Mouse (Mus musculus): ENCODE data around the gene Flt3l. TPM values are rescaled to one million over a fixed set of nuclear protein-coding genes. Genes with fewer than 3 reads are reported as not detected.
A peak's percentile ranks its signal among the peaks of the same experiment; 100 is the strongest.

Flt3l gene
- polyA plus RNA-seq, 1 experiment from 2014 or later, result 2.2 TPM

DNA sequence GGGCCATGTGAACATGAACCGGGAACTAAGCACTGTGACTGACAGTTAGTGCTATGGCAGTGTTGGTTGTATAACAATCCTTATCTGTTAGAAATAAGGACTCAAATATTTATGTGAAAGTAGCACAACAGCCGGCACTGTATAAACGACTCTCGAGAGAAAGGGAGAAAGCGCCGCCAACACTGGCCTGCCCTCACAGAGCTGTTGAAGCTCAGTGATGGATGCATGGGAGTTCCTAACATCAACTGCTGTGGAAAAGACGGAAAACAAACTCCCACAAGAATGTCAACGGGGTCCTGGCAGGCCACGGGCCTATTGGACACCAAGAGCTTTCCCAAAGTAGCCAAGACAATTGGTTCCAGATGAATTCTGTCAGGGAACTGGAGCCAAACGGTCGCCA, 15.1 kb upstream of the Flt3l start:
- Histone ChIP-seq H3K27ac (ENCODE audit: low read length) (no peak overlapping the region), H3K36me3 (ENCODE audit: control insufficient read depth, insufficient read depth, low read length) (no peaks in the 10 kb centered on the region), H3K4me2 (ENCODE audit: low read length) (no peak overlapping the region), H3K27me3 (ENCODE audit: control insufficient read depth, insufficient read depth, low read depth, low read length) (no peaks in the 10 kb centered on the region), H3K4me1 (ENCODE audit: control insufficient read depth, insufficient read depth, low read length) (peaks cover 13% of the 10 kb centered on the region), H3K4me3 (ENCODE audit: low read depth, low read length) (no peak overlapping the region), H3K9ac (ENCODE audit: low read depth, low read length) (no peak overlapping the region), H3K9me3 (replicated peaks; ENCODE audit: control insufficient read depth, low read length, poor library complexity, severe bottlenecking) (no peaks in the 10 kb centered on the region)
- no peak for ATAC-seq
- 72% methylated on average over 11 of the region's 11 CpGs for WGBS

- ATAC-seq, result no peak
- no peak overlapping the region for H3K27ac ChIP-seq (ENCODE audit: low read length)
- 0 out of 2 replicates have a peak overlapping the region, but pooled peaks have one; percentile 7 for H3K9ac ChIP-seq (ENCODE audit: low read depth, low read length)
- WGBS, result 64% methylated on average over 4 of the region's 4 CpGs
- no peak overlapping the region for H3K4me3 ChIP-seq (ENCODE audit: low read depth, low read length)
- H3K27me3 ChIP-seq (ENCODE audit: control insufficient read depth, insufficient read depth, low read depth, low read length), result no peaks in the 10 kb centered on the region
- H3K9me3 ChIP-seq (replicated peaks; ENCODE audit: control insufficient read depth, low read length, poor library complexity, severe bottlenecking), result no peaks in the 10 kb centered on the region
- 0 out of 2 replicates have a peak, but pooled peaks cover 2% of the 10 kb centered on the region for H3K36me3 ChIP-seq (ENCODE audit: control insufficient read depth, insufficient read depth, low read length)
- H3K4me2 ChIP-seq (ENCODE audit: low read length), result no peak overlapping the region
- peaks cover 11% of the 10 kb centered on the region for H3K4me1 ChIP-seq (ENCODE audit: control insufficient read depth, insufficient read depth, low read length)
These were observed 14.1 kb upstream of the Flt3l start for GRCm38 (mm10) chr7:45150321-45150720.

- Histone ChIP-seq H3K4me2 (ENCODE audit: low read length) (no peak overlapping the region), H3K4me3 (ENCODE audit: low read depth, low read length) (no peak overlapping the region), H3K9ac (ENCODE audit: low read depth, low read length) (no peak overlapping the region), H3K36me3 (ENCODE audit: control insufficient read depth, insufficient read depth, low read length) (0 out of 2 replicates have a peak, but pooled peaks cover 2% of the 10 kb centered on the region), H3K4me1 (ENCODE audit: control insufficient read depth, insufficient read depth, low read length) (peaks cover 6% of the 10 kb centered on the region), H3K9me3 (replicated peaks; ENCODE audit: control insufficient read depth, low read length, poor library complexity, severe bottlenecking) (no peaks in the 10 kb centered on the region), H3K27ac (ENCODE audit: low read length) (no peak overlapping the region), H3K27me3 (ENCODE audit: control insufficient read depth, insufficient read depth, low read depth, low read length) (no peaks in the 10 kb centered on the region)
- ATAC-seq, result no peak
- WGBS, result 26% methylated on average over 6 of the region's 6 CpGs
These were observed 13.3 kb upstream of the Flt3l start for GRCm38 (mm10) chr7:45149545-45149944.

DNA sequence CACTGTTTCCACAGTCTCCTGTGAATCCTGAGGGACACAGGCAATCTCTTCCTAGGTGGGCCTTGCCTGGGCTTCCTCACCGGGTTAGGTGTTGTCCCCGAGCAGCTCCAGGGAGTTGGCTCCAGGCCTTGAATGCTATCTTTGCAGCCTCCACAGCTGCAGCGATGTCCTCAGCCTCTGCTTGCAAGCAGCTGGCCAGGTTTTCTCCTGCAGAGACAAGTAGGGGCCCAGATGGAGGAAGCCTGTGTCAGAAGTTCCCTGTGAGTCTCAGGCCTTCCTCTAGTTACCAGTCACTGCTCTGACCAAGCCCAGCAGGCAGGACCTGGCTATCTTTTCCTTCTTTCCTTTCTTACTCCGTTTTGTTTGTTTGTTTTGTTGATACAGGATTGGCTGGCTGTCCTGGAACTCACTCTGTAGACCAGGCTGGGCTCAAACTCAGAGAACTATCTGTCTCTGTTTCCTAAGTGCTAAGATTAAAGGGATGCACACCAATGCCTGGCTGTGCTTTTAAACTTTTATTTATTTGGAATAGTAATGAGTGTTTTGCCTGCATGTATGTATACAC, 12.4 kb upstream of the Flt3l start:
- WGBS, result 69% methylated on average over 4 of the region's 4 CpGs
- H3K4me3 ChIP-seq (ENCODE audit: low read depth, low read length), result no peak overlapping the region
- no peak overlapping the region for H3K27ac ChIP-seq (ENCODE audit: low read length)
- no peaks in the 10 kb centered on the region for H3K9me3 ChIP-seq (replicated peaks; ENCODE audit: control insufficient read depth, low read length, poor library complexity, severe bottlenecking)
- H3K27me3 ChIP-seq (ENCODE audit: control insufficient read depth, insufficient read depth, low read depth, low read length), result no peaks in the 10 kb centered on the region
- H3K4me1 ChIP-seq (ENCODE audit: control insufficient read depth, insufficient read depth, low read length), result peaks cover 5% of the 10 kb centered on the region
- H3K36me3 ChIP-seq (ENCODE audit: control insufficient read depth, insufficient read depth, low read length), result peaks cover 5% of the 10 kb centered on the region; the same call in 1 of the 2 replicates
- H3K9ac ChIP-seq (ENCODE audit: low read depth, low read length), result no peak overlapping the region
- no peak overlapping the region for H3K4me2 ChIP-seq (ENCODE audit: low read length)
- ATAC-seq, result no peak

DNA sequence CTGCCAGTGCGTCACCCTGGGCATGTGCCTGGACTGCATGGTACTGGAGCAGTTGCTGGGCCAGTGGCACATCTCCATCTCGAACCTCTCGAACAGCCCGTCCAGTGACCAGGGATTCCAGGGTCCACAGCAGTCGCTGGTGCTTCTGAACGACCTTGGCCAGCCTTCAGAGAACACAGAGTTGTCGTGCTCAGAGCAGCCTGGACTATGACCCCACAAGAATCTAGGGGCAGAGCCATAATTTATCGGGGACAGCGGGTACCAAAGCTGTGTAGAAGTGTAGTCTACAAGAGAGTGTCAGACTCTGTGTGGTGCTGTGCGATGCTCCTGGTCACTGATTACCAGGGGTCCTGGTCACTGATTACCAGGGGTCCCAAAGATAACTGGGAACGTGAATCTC, 11.7 kb upstream of the Flt3l start:
- H3K4me3 ChIP-seq (ENCODE audit: low read depth, low read length), result no peak overlapping the region
- H3K27me3 ChIP-seq (ENCODE audit: control insufficient read depth, insufficient read depth, low read depth, low read length), result no peaks in the 10 kb centered on the region
- no peak overlapping the region for H3K9ac ChIP-seq (ENCODE audit: low read depth, low read length)
- H3K4me1 ChIP-seq (ENCODE audit: control insufficient read depth, insufficient read depth, low read length), result no peaks in the 10 kb centered on the region
- no peak for ATAC-seq
- H3K36me3 ChIP-seq (ENCODE audit: control insufficient read depth, insufficient read depth, low read length), result peaks cover 5% of the 10 kb centered on the region; the same call in 1 of the 2 replicates
- no peak overlapping the region for H3K4me2 ChIP-seq (ENCODE audit: low read length)
- H3K27ac ChIP-seq (ENCODE audit: low read length), result no peak overlapping the region
- WGBS, result 91% methylated on average over 11 of the region's 11 CpGs
- H3K9me3 ChIP-seq (replicated peaks; ENCODE audit: control insufficient read depth, low read length, poor library complexity, severe bottlenecking), result no peaks in the 10 kb centered on the region

DNA sequence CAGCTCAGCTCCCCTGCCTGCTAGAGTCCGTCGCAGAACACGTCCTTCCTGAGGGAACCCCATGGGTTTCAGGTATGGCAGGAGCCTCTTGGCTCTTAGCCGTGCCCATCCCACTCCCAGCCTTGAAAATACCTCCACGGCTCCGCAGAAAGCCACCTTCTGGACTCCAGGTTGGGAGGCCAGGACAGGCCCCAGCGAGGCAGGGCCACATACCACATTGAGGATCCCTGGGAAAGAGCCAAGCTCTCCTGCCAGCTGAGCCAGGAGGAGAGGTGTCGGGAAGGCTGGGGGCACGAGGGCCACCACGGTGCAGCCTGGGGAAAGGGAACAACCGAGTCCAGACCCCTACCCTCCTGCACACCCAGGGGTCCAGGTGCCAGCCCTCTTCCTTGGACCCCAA, 11.0 kb upstream of the Flt3l start:
- peaks cover 8% of the 10 kb centered on the region; the same call in 1 of the 2 replicates for H3K36me3 ChIP-seq (ENCODE audit: control insufficient read depth, insufficient read depth, low read length)

DNA sequence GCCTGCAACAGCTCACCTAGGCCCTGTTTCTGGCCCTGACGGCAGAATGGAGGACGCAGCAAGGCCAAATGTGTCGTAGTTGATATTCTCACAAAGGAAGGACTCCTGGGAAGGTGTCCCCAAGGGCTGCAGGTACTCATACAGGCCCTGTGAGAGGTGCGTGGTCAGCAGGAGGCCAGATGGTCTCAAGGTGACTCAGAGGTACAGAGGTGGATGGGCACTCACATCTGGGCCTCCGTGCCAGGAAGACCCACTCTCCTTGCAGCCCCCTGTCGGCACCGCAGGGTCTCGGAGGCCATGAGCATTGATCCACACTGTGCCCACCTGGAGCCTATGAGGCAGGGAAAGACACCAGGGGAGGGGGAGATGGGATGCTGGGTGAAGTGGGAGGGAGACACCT, 9.2 kb upstream of the Flt3l start:
- Histone ChIP-seq H3K4me2 (ENCODE audit: low read length) (no peak overlapping the region), H3K27me3 (ENCODE audit: control insufficient read depth, insufficient read depth, low read depth, low read length) (no peaks in the 10 kb centered on the region), H3K9me3 (replicated peaks; ENCODE audit: control insufficient read depth, low read length, poor library complexity, severe bottlenecking) (no peaks in the 10 kb centered on the region), H3K9ac (ENCODE audit: low read depth, low read length) (no peak overlapping the region), H3K27ac (ENCODE audit: low read length) (no peak overlapping the region), H3K4me1 (ENCODE audit: control insufficient read depth, insufficient read depth, low read length) (no peaks in the 10 kb centered on the region), H3K36me3 (ENCODE audit: control insufficient read depth, insufficient read depth, low read length) (peaks cover 8% of the 10 kb centered on the region; the same call in 1 of the 2 replicates), H3K4me3 (ENCODE audit: low read depth, low read length) (no peak overlapping the region)
- WGBS, result 94% methylated on average over 8 of the region's 8 CpGs
- no peak for ATAC-seq

More for the DNA sequence above, 11.0 kb upstream of the Flt3l start:
- ATAC-seq, result no peak
- Histone ChIP-seq H3K9ac (ENCODE audit: low read depth, low read length) (peak overlapping the region; percentile 17; the same call in 1 of the 2 replicates), H3K9me3 (replicated peaks; ENCODE audit: control insufficient read depth, low read length, poor library complexity, severe bottlenecking) (no peaks in the 10 kb centered on the region), H3K27ac (ENCODE audit: low read length) (no peak overlapping the region), H3K4me1 (ENCODE audit: control insufficient read depth, insufficient read depth, low read length) (no peaks in the 10 kb centered on the region), H3K4me2 (ENCODE audit: low read length) (no peak overlapping the region), H3K27me3 (ENCODE audit: control insufficient read depth, insufficient read depth, low read depth, low read length) (no peaks in the 10 kb centered on the region), H3K4me3 (ENCODE audit: low read depth, low read length) (no peak overlapping the region)
- 95% methylated on average over 11 of the region's 11 CpGs for WGBS

DNA sequence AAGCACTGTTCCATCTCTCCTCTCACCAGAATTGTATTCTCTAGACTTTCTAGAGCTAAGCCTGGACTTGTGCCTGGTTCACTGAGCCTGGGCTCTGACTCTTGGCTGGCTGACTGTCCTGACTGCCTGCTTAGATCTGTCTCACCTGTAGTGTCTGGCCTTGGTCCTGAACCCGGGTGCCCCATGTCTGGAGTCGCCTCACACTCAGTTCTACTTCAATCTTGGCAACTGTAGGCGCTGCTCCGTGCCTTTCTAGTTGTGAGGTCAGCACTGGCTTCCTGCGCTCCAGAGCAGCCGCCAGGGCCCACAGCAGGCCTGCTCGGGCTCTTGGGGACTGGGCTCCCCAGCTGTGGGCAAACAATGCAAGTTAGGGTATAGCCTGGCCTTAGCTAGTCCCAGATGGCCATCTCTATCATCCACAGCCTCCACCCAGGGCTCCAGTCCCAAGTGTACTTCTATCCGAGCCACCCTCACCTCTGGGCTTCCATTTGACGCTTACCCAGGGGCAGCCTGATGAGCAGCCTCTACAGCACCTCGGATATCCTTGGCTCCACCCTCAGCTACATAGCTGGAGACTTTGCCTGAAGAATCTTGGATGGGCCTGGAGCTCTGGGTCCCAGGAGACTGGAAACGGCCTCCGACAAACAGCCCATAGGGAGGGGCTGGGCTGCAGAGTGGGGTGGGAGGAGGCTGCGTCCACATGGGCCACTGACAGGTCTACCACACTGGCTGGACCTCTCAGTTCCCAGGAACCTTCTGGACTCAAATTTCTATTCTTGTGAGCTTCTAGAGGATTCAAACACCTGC, 8.3 kb upstream of the Flt3l start:
- Histone ChIP-seq H3K9me3 (replicated peaks; ENCODE audit: control insufficient read depth, low read length, poor library complexity, severe bottlenecking) (no peaks in the 10 kb centered on the region), H3K36me3 (ENCODE audit: control insufficient read depth, insufficient read depth, low read length) (peaks cover 8% of the 10 kb centered on the region; the same call in 1 of the 2 replicates), H3K9ac (ENCODE audit: low read depth, low read length) (no peak overlapping the region), H3K27me3 (ENCODE audit: control insufficient read depth, insufficient read depth, low read depth, low read length) (no peaks in the 10 kb centered on the region), H3K4me2 (ENCODE audit: low read length) (no peak overlapping the region), H3K4me1 (ENCODE audit: control insufficient read depth, insufficient read depth, low read length) (no peaks in the 10 kb centered on the region), H3K4me3 (ENCODE audit: low read depth, low read length) (no peak overlapping the region), H3K27ac (ENCODE audit: low read length) (no peak overlapping the region)
- 88% methylated on average over 13 of the region's 13 CpGs for WGBS
- no peak for ATAC-seq

- no peak overlapping the region for H3K9ac ChIP-seq (ENCODE audit: low read depth, low read length)
- H3K27me3 ChIP-seq (ENCODE audit: control insufficient read depth, insufficient read depth, low read depth, low read length), result peaks cover 7% of the 10 kb centered on the region; the same call in 1 of the 2 replicates
- no peak overlapping the region for H3K4me3 ChIP-seq (ENCODE audit: low read depth, low read length)
- no peak overlapping the region for H3K27ac ChIP-seq (ENCODE audit: low read length)
- ATAC-seq, result no peak
- no peak overlapping the region for H3K4me2 ChIP-seq (ENCODE audit: low read length)
- H3K9me3 ChIP-seq (replicated peaks; ENCODE audit: control insufficient read depth, low read length, poor library complexity, severe bottlenecking), result no peaks in the 10 kb centered on the region
- WGBS, result 88% methylated on average over 5 of the region's 5 CpGs
- peaks cover 8% of the 10 kb centered on the region; the same call in 1 of the 2 replicates for H3K36me3 ChIP-seq (ENCODE audit: control insufficient read depth, insufficient read depth, low read length)
- H3K4me1 ChIP-seq (ENCODE audit: control insufficient read depth, insufficient read depth, low read length), result no peaks in the 10 kb centered on the region
These were observed 5.7 kb upstream of the Flt3l start for GRCm38 (mm10) chr7:45141914-45142313.

All from midbrain, embryonic 16.5 days (tissue).